Mouse (Mus musculus): ENCODE data around the gene Daam1. TPM values are rescaled to one million over a fixed set of nuclear protein-coding genes. Genes with fewer than 3 reads are reported as not detected.

The Daam1 gene
- polyA plus RNA-seq, 1 experiment from 2014 or later, result 5.3 TPM

- no peak for TF ChIP-seq CTCF (IDR thresholded peaks at IDR 0.05; ENCODE audit: low read depth)
- H3K9ac ChIP-seq (ENCODE audit: low read depth, low read length), result no peak overlapping the region
- H3K4me3 ChIP-seq (ENCODE audit: low read depth, low read length), result no peak overlapping the region
- H3K36me3 ChIP-seq (ENCODE audit: control insufficient read depth, insufficient read depth), result peaks cover 6% of the 10 kb centered on the region; the same call in 1 of the 2 replicates
- H3K27ac ChIP-seq (ENCODE audit: low read depth, low read length), result no peak overlapping the region
- no peaks in the 10 kb centered on the region for H3K9me3 ChIP-seq (ENCODE audit: control insufficient read depth)
- H3K4me2 ChIP-seq (replicated peaks; ENCODE audit: low read depth), result no peak overlapping the region
- H3K27me3 ChIP-seq (replicated peaks; ENCODE audit: control insufficient read depth, insufficient read depth, low read length), result no peaks in the 10 kb centered on the region
- ATAC-seq, result no peak
- peaks cover 8% of the 10 kb centered on the region for H3K4me1 ChIP-seq (replicated peaks; ENCODE audit: control insufficient read depth, insufficient read depth, low read length)
- WGBS, result 65% methylated on average over 5 of the region's 5 CpGs
Observed at GRCm38 (mm10) chr12:71859096-71859495, 28.2 kb downstream of the Daam1 start.

GRCm38 (mm10) chr12:71863846-71864543 lies 33.1 kb downstream of the Daam1 start:
- Histone ChIP-seq H3K36me3 (ENCODE audit: control insufficient read depth, insufficient read depth) (peaks cover 6% of the 10 kb centered on the region; the same call in 1 of the 2 replicates), H3K4me3 (ENCODE audit: low read depth, low read length) (no peak overlapping the region), H3K27me3 (replicated peaks; ENCODE audit: control insufficient read depth, insufficient read depth, low read length) (no peaks in the 10 kb centered on the region), H3K9me3 (ENCODE audit: control insufficient read depth) (no peaks in the 10 kb centered on the region), H3K4me2 (replicated peaks; ENCODE audit: low read depth) (no peak overlapping the region), H3K27ac (ENCODE audit: low read depth, low read length) (no peak overlapping the region), H3K9ac (ENCODE audit: low read depth, low read length) (no peak overlapping the region), H3K4me1 (replicated peaks; ENCODE audit: control insufficient read depth, insufficient read depth, low read length) (no peaks in the 10 kb centered on the region; the same call in 1 of the 2 replicates)
- WGBS, result 57% methylated on average over 10 of the region's 10 CpGs
- no peak for ATAC-seq
- TF ChIP-seq CTCF (IDR thresholded peaks at IDR 0.05; ENCODE audit: low read depth), result no peak

GRCm38 (mm10) chr12:71864544-71864897 lies 33.6 kb downstream of the Daam1 start:
- H3K27me3 ChIP-seq (replicated peaks; ENCODE audit: control insufficient read depth, insufficient read depth, low read length), result no peaks in the 10 kb centered on the region
- WGBS, result 37% methylated on average over 3 of the region's 3 CpGs
- peaks cover 6% of the 10 kb centered on the region; the same call in 1 of the 2 replicates for H3K36me3 ChIP-seq (ENCODE audit: control insufficient read depth, insufficient read depth)
- no peaks in the 10 kb centered on the region for H3K9me3 ChIP-seq (ENCODE audit: control insufficient read depth)
- no peak for ATAC-seq
- no peak overlapping the region for H3K27ac ChIP-seq (ENCODE audit: low read depth, low read length)
- H3K4me1 ChIP-seq (replicated peaks; ENCODE audit: control insufficient read depth, insufficient read depth, low read length), result no peaks in the 10 kb centered on the region; the same call in 1 of the 2 replicates
- H3K9ac ChIP-seq (ENCODE audit: low read depth, low read length), result no peak overlapping the region
- no peak for TF ChIP-seq CTCF (IDR thresholded peaks at IDR 0.05; ENCODE audit: low read depth)
- H3K4me2 ChIP-seq (replicated peaks; ENCODE audit: low read depth), result no peak overlapping the region
- no peak overlapping the region for H3K4me3 ChIP-seq (ENCODE audit: low read depth, low read length)

- Histone ChIP-seq H3K9ac (ENCODE audit: low read depth, low read length) (no peak overlapping the region), H3K4me2 (replicated peaks; ENCODE audit: low read depth) (no peak overlapping the region), H3K36me3 (ENCODE audit: control insufficient read depth, insufficient read depth) (no peaks in the 10 kb centered on the region), H3K27me3 (replicated peaks; ENCODE audit: control insufficient read depth, insufficient read depth, low read length) (no peaks in the 10 kb centered on the region), H3K4me3 (ENCODE audit: low read depth, low read length) (no peak overlapping the region), H3K4me1 (replicated peaks; ENCODE audit: control insufficient read depth, insufficient read depth, low read length) (no peaks in the 10 kb centered on the region; the same call in 1 of the 2 replicates), H3K27ac (ENCODE audit: low read depth, low read length) (no peak overlapping the region), H3K9me3 (ENCODE audit: control insufficient read depth) (no peaks in the 10 kb centered on the region)
- 80% methylated on average over 3 of the region's 3 CpGs for WGBS
- no peak for ATAC-seq
- no peak for TF ChIP-seq CTCF (IDR thresholded peaks at IDR 0.05; ENCODE audit: low read depth)
Observed at GRCm38 (mm10) chr12:71865937-71866336, 35.1 kb downstream of the Daam1 start.

- 68% methylated on average over 9 of the region's 9 CpGs for WGBS
Observed at GRCm38 (mm10) chr12:71867345-71868240, 36.7 kb downstream of the Daam1 start.

GRCm38 (mm10) chr12:71870644-71871043 lies 39.8 kb downstream of the Daam1 start:
- no peak overlapping the region for H3K4me3 ChIP-seq (ENCODE audit: low read depth, low read length)
- H3K27ac ChIP-seq (ENCODE audit: low read depth, low read length), result no peak overlapping the region
- WGBS, result 73% methylated on average over 6 of the region's 6 CpGs
- ATAC-seq, result no peak
- no peaks in the 10 kb centered on the region for H3K9me3 ChIP-seq (ENCODE audit: control insufficient read depth)
- H3K9ac ChIP-seq (ENCODE audit: low read depth, low read length), result no peak overlapping the region
- no peak for TF ChIP-seq CTCF (IDR thresholded peaks at IDR 0.05; ENCODE audit: low read depth)
- H3K36me3 ChIP-seq (ENCODE audit: control insufficient read depth, insufficient read depth), result no peaks in the 10 kb centered on the region
- H3K27me3 ChIP-seq (replicated peaks; ENCODE audit: control insufficient read depth, insufficient read depth, low read length), result no peaks in the 10 kb centered on the region
- H3K4me1 ChIP-seq (replicated peaks; ENCODE audit: control insufficient read depth, insufficient read depth, low read length), result no peaks in the 10 kb centered on the region; the same call in 1 of the 2 replicates
- H3K4me2 ChIP-seq (replicated peaks; ENCODE audit: low read depth), result no peak overlapping the region

More at GRCm38 (mm10) chr12:71867345-71868240, 36.7 kb downstream of the Daam1 start:
- TF ChIP-seq CTCF (IDR thresholded peaks at IDR 0.05; ENCODE audit: low read depth), result no peak
- H3K36me3 ChIP-seq (ENCODE audit: control insufficient read depth, insufficient read depth), result no peaks in the 10 kb centered on the region
- no peak overlapping the region for H3K9ac ChIP-seq (ENCODE audit: low read depth, low read length)
- no peak overlapping the region for H3K4me2 ChIP-seq (replicated peaks; ENCODE audit: low read depth)
- H3K9me3 ChIP-seq (ENCODE audit: control insufficient read depth), result no peaks in the 10 kb centered on the region
- no peak for ATAC-seq
- no peaks in the 10 kb centered on the region; the same call in 1 of the 2 replicates for H3K4me1 ChIP-seq (replicated peaks; ENCODE audit: control insufficient read depth, insufficient read depth, low read length)
- H3K27ac ChIP-seq (ENCODE audit: low read depth, low read length), result no peak overlapping the region
- H3K27me3 ChIP-seq (replicated peaks; ENCODE audit: control insufficient read depth, insufficient read depth, low read length), result no peaks in the 10 kb centered on the region
- H3K4me3 ChIP-seq (ENCODE audit: low read depth, low read length), result no peak overlapping the region

All from intestine, postnatal 0 days (tissue).